Mouse (Mus musculus) liver, adult 2 months (tissue): ENCODE measurements around the gene Nop14. TPM values are rescaled to one million over a fixed set of nuclear protein-coding genes. Genes with fewer than 3 reads are reported as not detected.
"Not testable (repeated sequence)": the region's sequence is repeated elsewhere in the genome, so short reads cannot be mapped to it uniquely, and the experiment has no call there.

Source experiments
- DNase-seq: peaks from one replicate; pipeline ENCODE4 v3.0.0-alpha.2; 2011; ENCODE audit warnings: low read depth, low spot score; ENCODE audit errors: extremely low read depth
- H3K27ac ChIP-seq: fragments of 200-500 bp; replicated peaks from 2 replicates; pipeline ENCODE4 v1.5.1; 2012; ENCODE audit warnings: low read depth, mild to moderate bottlenecking, control low read depth, inconsistent platforms, low read length; ENCODE audit not compliant: insufficient read depth
- H3K27me3 ChIP-seq: fragments of 200-500 bp; 2 replicates; pipeline ENCODE4 v1.6.1; 2012; ENCODE audit warnings: mild to moderate bottlenecking, moderate library complexity, low read length, inconsistent platforms; ENCODE audit not compliant: control insufficient read depth, insufficient read depth
- H3K36me3 ChIP-seq: fragments of 200-500 bp; 2 replicates; pipeline ENCODE4 v1.6.1; 2012; ENCODE audit warnings: low read length, inconsistent platforms; ENCODE audit not compliant: control insufficient read depth, insufficient read depth
- H3K4me1 ChIP-seq: fragments of 200-500 bp; 2 replicates; pipeline ENCODE4 v1.6.1; 2011; ENCODE audit warnings: low read length; ENCODE audit not compliant: control insufficient read depth, insufficient read depth
- H3K4me3 ChIP-seq: fragments of 200-500 bp; 2 replicates; pipeline ENCODE4 v1.5.1; 2011; ENCODE audit warnings: low read depth, mild to moderate bottlenecking, control low read depth, low read length, moderate library complexity; ENCODE audit not compliant: insufficient read depth
- H3K79me2 ChIP-seq: fragments of 200-500 bp; 2 replicates; pipeline ENCODE4 v1.6.1; 2012; ENCODE audit warnings: inconsistent platforms, mild to moderate bottlenecking, low read length, moderate library complexity; ENCODE audit not compliant: control insufficient read depth, insufficient read depth
- H3K9ac ChIP-seq: fragments of 200-500 bp; 2 replicates; pipeline ENCODE4 v1.6.1; 2012; ENCODE audit warnings: low read depth, mild to moderate bottlenecking, control low read depth, inconsistent platforms, low read length
- CTCF ChIP-seq: fragments of 200-500 bp; IDR thresholded peaks from 2 replicates; pipeline ENCODE4 v1.5.1; 2011; ENCODE audit warnings: low read depth, low read length, control low read depth
- POLR2A ChIP-seq: fragments of 200-500 bp; IDR thresholded peaks from 2 replicates; pipeline ENCODE4 v1.6.1; 2011; ENCODE audit warnings: low read length, control low read depth; ENCODE audit not compliant: insufficient read depth; ENCODE audit errors: extremely low read depth
- WGBS: fragments of 180-500 bp; shearing (Covaris S2); methylation state at CpG from one replicate; pipeline ENCODE4 v1.1.7; 2018; 5-methylcytosine and 5-hydroxymethylcytosine counted together
- polyA plus RNA-seq: library from polyadenylated mRNA; depleted of rRNA; stranded (reverse); fragments of >200 nt; gene quantifications from 2 replicates; pipeline ENCODE4 v1.2.3, GENCODE M21; 2012
- total RNA-seq: library from RNA; depleted of rRNA; stranded (reverse); fragments of >200 nt; gene quantifications from 2 replicates; pipeline ENCODE4 v1.2.3, GENCODE M21; 2014

Gene Nop14
- total and polyA plus RNA-seq, 2 experiments: 5.8 to 12.5 TPM

DNA sequence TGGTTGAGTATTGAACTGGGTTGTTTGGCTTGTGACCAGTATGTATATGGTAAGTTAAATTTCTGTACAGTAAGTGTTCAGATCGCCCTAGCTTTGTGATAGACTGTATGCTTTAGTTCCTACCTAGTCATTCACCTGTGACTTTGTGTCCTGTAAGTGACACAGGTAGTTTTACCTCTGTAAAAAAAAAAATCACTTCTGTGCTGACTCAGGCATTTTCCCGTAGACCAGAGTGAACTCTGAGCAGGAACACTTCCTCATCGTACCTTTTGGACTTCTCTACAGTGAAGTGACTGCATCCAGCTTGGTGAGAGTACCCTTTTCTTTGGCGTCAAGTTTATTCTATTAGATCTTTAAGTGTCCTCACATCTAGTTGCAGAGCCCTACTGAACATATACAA, 50.0 kb downstream of the Nop14 start:
- Histone ChIP-seq H3K79me2 (no peaks in the 10 kb centered on the region), H3K27me3 (no peaks in the 10 kb centered on the region), H3K27ac (no peak overlapping the region), H3K9ac (no peak overlapping the region), H3K4me3 (no peak overlapping the region), H3K4me1 (no peaks in the 10 kb centered on the region), H3K36me3 (peaks cover 53% of the 10 kb centered on the region)
- 76% methylated on average over 4 of the region's 4 CpGs for WGBS
- no peak for DNase-seq
- no peak for TF ChIP-seq CTCF
- TF ChIP-seq POLR2A: no peak

DNA sequence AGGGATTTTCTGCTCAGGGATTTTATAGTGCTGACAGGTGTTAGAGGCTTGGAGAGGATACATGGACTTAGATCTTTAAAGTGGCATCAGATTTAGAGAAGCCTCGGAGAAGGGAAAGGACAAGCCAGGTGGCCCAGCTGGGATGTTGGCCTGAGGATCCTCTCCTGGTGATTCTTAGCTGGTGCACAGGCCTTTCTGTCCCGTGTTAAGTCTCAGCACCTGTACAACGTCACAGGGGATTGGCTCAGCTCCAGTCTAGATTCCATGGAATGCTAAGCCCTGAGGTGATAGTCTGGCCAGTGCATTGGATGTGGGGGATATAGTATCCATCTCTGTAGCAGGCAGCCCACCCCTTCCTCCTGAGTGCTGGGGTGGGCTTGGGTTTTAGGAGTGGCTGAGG, 51.7 kb downstream of the Nop14 start:
- Histone ChIP-seq H3K4me1 (no peaks in the 10 kb centered on the region), H3K27me3 (no peaks in the 10 kb centered on the region), H3K27ac (no peak overlapping the region), H3K4me3 (no peak overlapping the region), H3K36me3 (peaks cover 43% of the 10 kb centered on the region), H3K79me2 (no peaks in the 10 kb centered on the region), H3K9ac (no peak overlapping the region)
- no peak for TF ChIP-seq CTCF
- no peak for TF ChIP-seq POLR2A
- 87% methylated on average over 3 of the region's 3 CpGs for WGBS
- DNase-seq: no peak

DNA sequence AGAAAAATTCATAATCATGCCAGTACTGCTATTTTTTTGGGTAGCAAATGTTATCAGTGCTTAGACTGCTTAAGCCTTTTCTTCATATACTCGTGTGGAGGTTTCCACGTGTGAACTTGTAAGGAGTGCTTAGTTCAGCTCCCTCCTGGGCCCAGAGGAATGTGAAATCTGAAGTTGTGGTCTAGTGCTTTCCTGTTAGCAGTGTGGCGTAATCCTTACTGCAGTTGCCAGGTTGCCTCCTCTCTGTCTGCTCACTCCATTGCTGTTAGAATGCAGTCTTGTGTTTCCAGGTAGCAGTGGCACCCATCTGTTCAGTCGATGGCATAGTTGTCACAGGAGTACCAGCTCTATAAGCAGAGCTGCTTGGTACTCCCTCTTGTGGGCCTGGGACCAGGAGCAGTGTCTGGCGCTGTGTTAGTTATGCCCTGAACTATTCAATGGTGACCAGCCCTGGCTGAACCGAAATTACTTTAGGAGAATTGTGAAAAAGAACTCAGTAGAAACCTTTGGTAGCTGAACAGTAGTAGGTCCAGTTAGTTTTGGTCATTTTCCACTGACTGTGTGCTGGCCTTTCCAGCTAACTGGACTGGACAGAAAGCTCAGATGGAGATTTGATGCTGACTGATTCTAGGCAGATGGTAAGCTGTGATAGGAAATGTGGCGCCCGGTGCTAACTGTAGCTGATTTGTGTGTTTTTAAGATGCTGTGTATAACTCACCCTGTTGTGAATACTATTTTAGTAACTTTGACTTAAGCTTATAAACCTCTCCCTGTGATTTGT, 52.7 kb downstream of the Nop14 start:
- TF ChIP-seq POLR2A: no peak
- TF ChIP-seq CTCF: no peak

DNA sequence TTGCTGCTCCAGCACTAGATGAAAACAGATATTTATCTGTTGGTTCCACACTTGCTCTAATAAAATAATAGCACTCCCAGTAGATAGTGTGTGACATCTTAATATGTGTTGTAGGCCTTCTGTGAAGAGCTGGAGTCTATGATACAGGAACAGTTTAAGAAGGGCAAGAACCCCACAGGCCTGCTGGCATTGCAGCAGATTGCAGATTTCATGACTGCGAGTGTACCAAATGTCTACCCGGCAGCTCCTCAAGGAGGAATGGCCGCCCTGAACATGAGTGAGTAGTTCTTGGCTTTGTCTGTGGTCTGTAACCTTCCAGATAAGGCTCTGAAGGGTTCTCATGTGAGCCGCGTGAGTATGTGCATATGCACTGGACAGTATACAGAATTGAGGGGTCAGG, 55.4 kb downstream of the Nop14 start:
- no peaks in the 10 kb centered on the region for H3K4me1 ChIP-seq
- TF ChIP-seq CTCF: no peak
- no peak for TF ChIP-seq POLR2A
- H3K36me3 ChIP-seq: peaks cover 32% of the 10 kb centered on the region
- H3K79me2 ChIP-seq: no peaks in the 10 kb centered on the region; the same call in 1 of the 2 replicates
- no peak overlapping the region for H3K4me3 ChIP-seq
- no peak overlapping the region for H3K9ac ChIP-seq
- H3K27ac ChIP-seq: no peak overlapping the region
- no peaks in the 10 kb centered on the region for H3K27me3 ChIP-seq
- 90% methylated on average over 5 of the region's 5 CpGs for WGBS
- no peak for DNase-seq

More for the DNA sequence above, 52.7 kb downstream of the Nop14 start:
- no peak overlapping the region for H3K9ac ChIP-seq
- no peaks in the 10 kb centered on the region for H3K27me3 ChIP-seq
- DNase-seq: no peak
- WGBS: 85% methylated on average over 8 of the region's 8 CpGs
- no peak overlapping the region for H3K4me3 ChIP-seq
- H3K4me1 ChIP-seq: no peaks in the 10 kb centered on the region
- no peaks in the 10 kb centered on the region for H3K79me2 ChIP-seq
- H3K36me3 ChIP-seq: peaks cover 43% of the 10 kb centered on the region
- H3K27ac ChIP-seq: no peak overlapping the region

DNA sequence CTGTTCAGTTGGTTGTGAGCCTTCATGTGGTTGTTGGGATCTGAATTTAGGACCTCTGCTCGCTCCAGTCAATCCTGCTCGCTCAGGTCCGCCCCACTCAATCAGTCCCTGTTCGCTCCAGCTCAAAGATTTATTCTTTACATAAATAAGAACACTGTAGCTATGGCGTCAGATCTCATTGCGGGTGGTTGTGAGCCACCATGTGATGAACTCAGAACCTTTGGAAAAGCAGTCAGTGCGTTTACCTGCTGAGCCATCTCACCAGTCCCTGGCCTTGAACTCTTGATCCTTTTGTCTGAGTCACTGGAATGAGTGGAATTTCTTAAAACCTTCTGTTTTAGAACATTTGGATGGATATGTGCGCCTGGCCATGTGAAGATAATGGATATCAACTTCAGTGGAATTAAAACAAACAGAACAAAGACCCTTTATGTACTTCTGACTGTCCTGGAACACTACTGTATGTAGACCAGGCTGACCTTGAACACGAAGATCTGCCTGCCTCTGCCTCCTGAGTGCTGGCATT, 66.7 kb downstream of the Nop14 start:
- 92% methylated on average over 9 of the region's 9 CpGs for WGBS
- Histone ChIP-seq H3K4me1 (no peaks in the 10 kb centered on the region; the same call in none of the 2 replicates), H3K79me2 (peaks cover 7% of the 10 kb centered on the region; the same call in 1 of the 2 replicates), H3K36me3 (peaks cover 3% of the 10 kb centered on the region; the same call in 1 of the 2 replicates), H3K27me3 (no peaks in the 10 kb centered on the region), H3K4me3 (no peak overlapping the region), H3K9ac (no peak overlapping the region), H3K27ac (no peak overlapping the region)
- no peak for TF ChIP-seq CTCF
- TF ChIP-seq POLR2A: no peak
- no peak for DNase-seq

DNA sequence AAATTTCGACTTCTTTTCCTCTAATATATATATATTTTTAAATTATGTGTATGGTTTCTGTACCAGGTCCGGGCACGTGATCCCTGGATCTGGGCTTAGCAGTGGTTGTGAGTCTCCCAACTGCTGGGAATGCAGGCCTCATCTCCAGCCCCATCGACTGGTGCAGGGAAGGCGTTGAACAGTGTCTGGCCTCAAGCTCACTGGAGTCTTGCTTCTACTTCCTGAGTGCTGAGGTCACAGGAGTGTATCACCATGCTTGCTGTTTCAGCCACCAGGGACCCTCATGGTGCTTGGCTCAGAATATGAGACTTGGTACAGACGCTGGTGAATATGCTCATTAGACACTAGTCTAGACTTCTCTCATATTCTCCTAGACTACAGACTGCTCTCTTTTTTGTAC, 67.3 kb downstream of the Nop14 start:
- Histone ChIP-seq H3K79me2 (peaks cover 7% of the 10 kb centered on the region; the same call in 1 of the 2 replicates), H3K9ac (no peak overlapping the region), H3K27ac (no peak overlapping the region), H3K36me3 (no peaks in the 10 kb centered on the region), H3K4me1 (no peaks in the 10 kb centered on the region; the same call in none of the 2 replicates), H3K27me3 (no peaks in the 10 kb centered on the region), H3K4me3 (no peak overlapping the region)
- 92% methylated on average over 6 of the region's 6 CpGs for WGBS
- no peak for TF ChIP-seq POLR2A
- TF ChIP-seq CTCF: no peak
- DNase-seq: no peak

DNA sequence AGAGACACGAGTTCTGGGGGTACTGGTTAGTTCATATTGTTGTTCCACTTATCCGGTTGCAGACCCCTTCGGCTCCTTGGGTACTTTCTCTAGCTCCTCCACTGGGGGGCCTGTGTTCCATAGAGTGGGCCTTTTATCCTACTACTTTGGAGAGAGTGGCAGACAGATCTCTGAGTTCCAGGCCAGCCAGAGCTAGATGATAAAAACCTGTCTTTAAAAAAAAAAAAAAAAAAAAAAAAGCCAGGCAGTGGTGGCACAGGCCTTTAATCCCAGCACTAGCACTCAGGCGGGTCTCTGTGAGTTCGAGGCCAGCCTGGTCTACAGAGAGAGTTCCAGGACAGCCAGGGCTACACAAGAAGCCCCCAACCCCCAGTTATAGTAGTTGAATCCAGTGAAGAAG, 67.7 kb downstream of the Nop14 start:
- DNase-seq, H3K27me3 ChIP-seq, H3K27ac ChIP-seq, H3K36me3 ChIP-seq, H3K79me2 ChIP-seq, H3K4me3 ChIP-seq, H3K9ac ChIP-seq, H3K4me1 ChIP-seq: not testable (repeated sequence)
- WGBS: 95% methylated on average over 5 of the region's 5 CpGs
